Mouse (Mus musculus) pancreas, adult 10 weeks (tissue): ENCODE results near the gene Homer3. TPM values are rescaled to one million over a fixed set of nuclear protein-coding genes. Genes with fewer than 3 reads are reported as not detected.

Experiments used
- polyA plus RNA-seq: library from polyadenylated mRNA; stranded (reverse); fragments of 350-450 nt; fragmentation: Illumina TruSeq; extraction: RNeasy Lipid Tissue Mini Kit (QIAGEN cat#74804); gene quantifications from one replicate; pipeline ENCODE4 v1.2.3, GENCODE M21; 2015; ENCODE audit warnings: low read depth, low replicate concordance; ENCODE audit not compliant: insufficient read depth

Gene Homer3
- polyA plus RNA-seq = 3.4 TPM

GRCm38 (mm10) chr8:70282603-70283135 lies at the start of gene Homer3:
Gene Homer3, plus strand, starts transcription at chr8:70282827.

GRCm38 (mm10) chr8:70234080-70234780 lies 48.4 kb upstream of the Homer3 start, which contains the start of the genes Sugp2 and Armc6:
Gene Sugp2, plus strand, starts transcription at chr8:70234226.
Gene Armc6, minus strand, starts transcription at chr8:70234466.

GRCm38 (mm10) chr8:70302358-70302890 lies 19.8 kb downstream of the Homer3 start, which contains the start of the genes Ddx49 and Cope:
Gene Ddx49, minus strand, starts transcription at chr8:70302489.
Gene Cope, plus strand, starts transcription at chr8:70302518.

GRCm38 (mm10) chr8:70315624-70316510 lies 33.2 kb downstream of the Homer3 start, which contains the start of gene Cers1:
Gene Cers1, plus strand, starts transcription at chr8:70315775.

GRCm38 (mm10) chr8:70329124-70329834 lies 46.7 kb downstream of the Homer3 start, which contains the start of gene Gdf1:
Gene Gdf1, plus strand, starts transcription at chr8:70329817.

Other genes starting within 250 kb of the Homer3 start
- gene Mau2, start 240.1 kb upstream of the Homer3 start, polyA plus RNA-seq = 15.9 TPM
- gene Sugp1, start 240.0 kb upstream of the Homer3 start, polyA plus RNA-seq = 55.8 TPM
- gene Tm6sf2, start 209.9 kb upstream of the Homer3 start, polyA plus RNA-seq = 10.5 TPM
- gene Hapln4, start 199.4 kb upstream of the Homer3 start, polyA plus RNA-seq = 6.6 TPM
- not detected for gene Ncan, start 162.0 kb upstream of the Homer3 start, polyA plus RNA-seq
- 6.3 TPM for gene Nr2c2ap, start 151.5 kb upstream of the Homer3 start, polyA plus RNA-seq
- gene Rfxank, start 143.7 kb upstream of the Homer3 start, polyA plus RNA-seq = 5.8 TPM
- 10.1 TPM for gene Borcs8, start 143.3 kb upstream of the Homer3 start, polyA plus RNA-seq
- gene Mef2b, start 143.1 kb upstream of the Homer3 start, polyA plus RNA-seq = not detected
- 8.3 TPM for gene Tmem161a, start 110.5 kb upstream of the Homer3 start, polyA plus RNA-seq
- 6.8 TPM for gene Slc25a42, start 70.5 kb upstream of the Homer3 start, polyA plus RNA-seq
- gene Sugp2, start 48.6 kb upstream of the Homer3 start, polyA plus RNA-seq = 9.1 TPM
- 5.1 TPM for gene Armc6, start 48.4 kb upstream of the Homer3 start, polyA plus RNA-seq
- 16.1 TPM for gene Ddx49, start 19.7 kb downstream of the Homer3 start, polyA plus RNA-seq
- gene Cope, start 19.7 kb downstream of the Homer3 start, polyA plus RNA-seq = 97.1 TPM
- gene Cers1, start 32.9 kb downstream of the Homer3 start, polyA plus RNA-seq = not detected
- not detected for gene Gdf1, start 47.0 kb downstream of the Homer3 start, polyA plus RNA-seq
- gene Upf1, start 70.5 kb downstream of the Homer3 start, polyA plus RNA-seq = 9.1 TPM
- not detected for gene Comp, start 90.7 kb downstream of the Homer3 start, polyA plus RNA-seq
- gene Crtc1, start 156.8 kb downstream of the Homer3 start, polyA plus RNA-seq = 6.0 TPM
- gene Klhl26, start 194.1 kb downstream of the Homer3 start, polyA plus RNA-seq = 4.2 TPM
- gene Tmem59l, start 204.5 kb downstream of the Homer3 start, polyA plus RNA-seq = 3.6 TPM
- gene Crlf1, start 210.3 kb downstream of the Homer3 start, polyA plus RNA-seq = 23.2 TPM
- 39.6 TPM for gene Rex1bd, start 223.9 kb downstream of the Homer3 start, polyA plus RNA-seq
- gene Uba52, start 228.0 kb downstream of the Homer3 start, polyA plus RNA-seq = 731 TPM
- gene Fkbp8, start 244.9 kb downstream of the Homer3 start, polyA plus RNA-seq = 78.4 TPM
- gene Kxd1, start 245.1 kb downstream of the Homer3 start, polyA plus RNA-seq = 14.3 TPM